Mouse (Mus musculus) embryonic fibroblast, embryonic 13.5 days (primary cell): Measurements from ENCODE around the gene Fggy. TPM values are rescaled to one million over a fixed set of nuclear protein-coding genes. Genes with fewer than 3 reads are reported as not detected.

Experiments
- H3K27ac ChIP-seq: 2 replicates; pipeline ENCODE4 v1.5.1; 2012; ENCODE audit warnings: low read length, control low read depth, inconsistent platforms; ENCODE audit not compliant: insufficient read depth
- H3K4me1 ChIP-seq: 2 replicates; pipeline ENCODE4 v1.6.1; 2011; ENCODE audit warnings: low read length; ENCODE audit not compliant: control insufficient read depth, insufficient read depth
- H3K4me3 ChIP-seq: 2 replicates; pipeline ENCODE4 v1.5.1; 2011; ENCODE audit warnings: mild to moderate bottlenecking, control low read depth, low read length; ENCODE audit not compliant: insufficient read depth
- CTCF ChIP-seq: IDR thresholded peaks from 2 replicates; pipeline ENCODE4 v1.5.1; 2011; ENCODE audit warnings: mild to moderate bottlenecking, control low read depth, low read length, moderate library complexity, borderline replicate concordance; ENCODE audit not compliant: insufficient read depth
- POLR2A ChIP-seq: IDR thresholded peaks from 2 replicates; pipeline ENCODE4 v1.6.1; 2011; ENCODE audit warnings: low read depth, mild to moderate bottlenecking, control low read depth, low read length, moderate library complexity
- polyA plus RNA-seq: library from polyadenylated mRNA; stranded (reverse); fragments of >200 nt; gene quantifications from 2 replicates; pipeline ENCODE4 v1.2.4, GENCODE M21; 2011; ENCODE audit warnings: low read depth; ENCODE audit not compliant: missing spikeins, insufficient read length

Fggy gene
- polyA plus RNA-seq, 1 experiment, result 7.6 TPM

- TF ChIP-seq CTCF (no peak), POLR2A (no peak)
- Histone ChIP-seq H3K27ac (no peak overlapping the region), H3K4me3 (no peak overlapping the region), H3K4me1 (no peaks in the 10 kb centered on the region)
Measured at GRCm38 (mm10) chr4:95653913-95654301, 96.6 kb downstream of the Fggy start.

GRCm38 (mm10) chr4:95659024-95659423, 101.7 kb downstream of the Fggy start:
- no peak for TF ChIP-seq POLR2A
- TF ChIP-seq CTCF, result no peak
- Histone ChIP-seq H3K4me1 (no peaks in the 10 kb centered on the region), H3K27ac (no peak overlapping the region)

GRCm38 (mm10) chr4:95663596-95663995, 106.3 kb downstream of the Fggy start:
- no peak overlapping the region for H3K4me3 ChIP-seq
- H3K27ac ChIP-seq, result no peak overlapping the region
- TF ChIP-seq POLR2A, result no peak
- no peak for TF ChIP-seq CTCF
- H3K4me1 ChIP-seq, result no peaks in the 10 kb centered on the region

More at GRCm38 (mm10) chr4:95659024-95659423, 101.7 kb downstream of the Fggy start:
- no peak overlapping the region for H3K4me3 ChIP-seq

GRCm38 (mm10) chr4:95664327-95664726, 107.0 kb downstream of the Fggy start:
- Histone ChIP-seq H3K4me3 (no peak overlapping the region), H3K4me1 (no peaks in the 10 kb centered on the region), H3K27ac (no peak overlapping the region)
- no peak for TF ChIP-seq CTCF
- no peak for TF ChIP-seq POLR2A

- no peak for TF ChIP-seq CTCF
- TF ChIP-seq POLR2A, result no peak
- no peak overlapping the region for H3K27ac ChIP-seq
- no peaks in the 10 kb centered on the region for H3K4me1 ChIP-seq
- H3K4me3 ChIP-seq, result no peak overlapping the region
Measured at GRCm38 (mm10) chr4:95666284-95666889, 109.1 kb downstream of the Fggy start.

- H3K4me1 ChIP-seq, result no peaks in the 10 kb centered on the region
- H3K4me3 ChIP-seq, result no peak overlapping the region
- TF ChIP-seq POLR2A, result no peak
- no peak for TF ChIP-seq CTCF
- H3K27ac ChIP-seq, result no peak overlapping the region
Measured at GRCm38 (mm10) chr4:95666896-95667295, 109.6 kb downstream of the Fggy start.

GRCm38 (mm10) chr4:95667595-95667994, 110.3 kb downstream of the Fggy start:
- TF ChIP-seq CTCF (no peak), POLR2A (no peak)
- no peaks in the 10 kb centered on the region for H3K4me1 ChIP-seq
- H3K27ac ChIP-seq, result no peak overlapping the region

GRCm38 (mm10) chr4:95668543-95668942, 111.2 kb downstream of the Fggy start:
- Histone ChIP-seq H3K4me1 (no peaks in the 10 kb centered on the region), H3K27ac (no peak overlapping the region), H3K4me3 (no peak overlapping the region)
- TF ChIP-seq POLR2A, result no peak
- no peak for TF ChIP-seq CTCF

More at GRCm38 (mm10) chr4:95667595-95667994, 110.3 kb downstream of the Fggy start:
- H3K4me3 ChIP-seq, result no peak overlapping the region

GRCm38 (mm10) chr4:95669336-95669735, 112.0 kb downstream of the Fggy start:
- H3K27ac ChIP-seq, result no peak overlapping the region
- H3K4me1 ChIP-seq, result no peaks in the 10 kb centered on the region
- TF ChIP-seq POLR2A (no peak), CTCF (no peak)
- no peak overlapping the region for H3K4me3 ChIP-seq

GRCm38 (mm10) chr4:95670559-95670958, 113.3 kb downstream of the Fggy start:
- H3K27ac ChIP-seq, result no peak overlapping the region
- TF ChIP-seq CTCF, result no peak
- TF ChIP-seq POLR2A, result no peak
- H3K4me3 ChIP-seq, result no peak overlapping the region
- no peaks in the 10 kb centered on the region for H3K4me1 ChIP-seq

- Histone ChIP-seq H3K4me3 (no peak overlapping the region), H3K27ac (no peak overlapping the region), H3K4me1 (no peaks in the 10 kb centered on the region)
- TF ChIP-seq POLR2A (no peak), CTCF (no peak)
Measured at GRCm38 (mm10) chr4:95672039-95672438, 114.7 kb downstream of the Fggy start.
